8 mouse cellular contexts compared by ENCODE assay signal in the genomic region with DNA sequence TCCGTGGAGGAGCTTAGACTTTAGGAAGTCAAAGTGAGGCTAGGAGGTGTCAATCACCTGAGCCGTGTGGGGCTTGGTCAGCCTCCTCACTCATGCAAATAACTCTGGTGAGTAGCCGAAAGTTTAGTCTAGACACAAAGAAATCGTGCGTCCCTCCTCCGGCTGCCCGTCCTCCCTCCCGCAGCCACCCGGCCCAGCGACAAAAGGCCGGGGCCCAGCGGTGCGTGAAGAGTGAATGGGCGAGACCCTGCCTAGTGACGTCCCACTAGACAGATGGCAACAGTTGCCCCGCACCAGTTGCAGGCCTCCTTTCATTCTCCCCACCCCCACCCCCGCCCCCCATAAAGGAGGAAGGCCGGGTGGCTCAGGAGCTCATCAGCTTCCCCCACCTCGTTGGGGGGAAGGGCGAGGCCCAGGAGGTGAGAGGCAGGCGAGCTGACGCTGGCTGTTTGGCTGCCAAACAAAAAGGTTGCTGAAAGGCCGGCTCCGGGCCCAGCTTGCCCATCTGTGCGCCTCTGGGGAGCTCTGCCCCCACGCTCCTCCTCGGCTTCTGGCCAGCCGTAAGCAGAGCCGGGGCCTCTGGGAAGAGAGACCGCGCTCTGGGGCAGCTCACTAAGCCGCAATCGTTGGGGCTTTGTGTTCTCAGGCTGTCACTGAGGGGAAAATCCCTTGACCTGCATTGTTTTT. TPM values are rescaled to one million over a fixed set of nuclear protein-coding genes. Genes with fewer than 3 reads are reported as not detected.
DNase-seq lines count a peak whose midpoint lies in the region; ATAC-seq and TF ChIP-seq lines count a peak whose summit lies in the region.

No protein-coding gene starts in this region.

- 1% methylated on average over 33 of the region's 33 CpGs for WGBS in bone marrow, adult 2 months
- 2% methylated on average over 33 of the region's 33 CpGs for WGBS in forebrain, embryonic 15.5 days
- WGBS in hindbrain, embryonic 14.5 days = 0% methylated on average over 33 of the region's 33 CpGs

- peak overlapping the region; percentile 63 for H3K9ac ChIP-seq in ES-Bruce4 (ENCODE audit: low read depth, poor library complexity, severe bottlenecking)
- H3K9ac ChIP-seq in forebrain, embryonic 15.5 days (replicated peaks) = 0 out of 2 replicates have a peak overlapping the region, but pooled peaks have one; percentile 17
- peak overlapping the region; percentile 42 for H3K9ac ChIP-seq in hindbrain, embryonic 14.5 days

- peak overlapping the region; percentile 84 for H3K27ac ChIP-seq in ES-Bruce4 (ENCODE audit: insufficient read depth, low read length)
- peak overlapping the region; percentile 100 for H3K27ac ChIP-seq in bone marrow, adult 2 months (ENCODE audit: control insufficient read depth, insufficient read depth, low read depth, low read length, poor library complexity)
- peak overlapping the region; percentile 98 for H3K27ac ChIP-seq in forebrain, embryonic 15.5 days (replicated peaks)
- peak overlapping the region; percentile 97 for H3K27ac ChIP-seq in hindbrain, embryonic 14.5 days

- no peaks in the 10 kb centered on the region for H3K27me3 ChIP-seq in ES-Bruce4 (ENCODE audit: control insufficient read depth, insufficient read depth, low read length, poor library complexity, severe bottlenecking)
- no peaks in the 10 kb centered on the region for H3K27me3 ChIP-seq in forebrain, embryonic 15.5 days
- no peaks in the 10 kb centered on the region for H3K27me3 ChIP-seq in hindbrain, embryonic 14.5 days (ENCODE audit: control insufficient read depth, insufficient read depth, low read length)

- TF ChIP-seq CTCF in ES-Bruce4 (IDR thresholded peaks at IDR 0.05; ENCODE audit: low read depth, low read length) = no peak
- TF ChIP-seq CTCF in bone marrow, adult 2 months (IDR thresholded peaks at IDR 0.05; ENCODE audit: control insufficient read depth, insufficient read depth, low read length) = no peak

- peak; percentile 76 for DNase-seq in hindbrain, embryonic 14.5 days (ENCODE audit: low spot score)
- peak; percentile 45 to 52 for DNase-seq in left cerebral cortex, postnatal 36 days (ENCODE audit: low spot score in 2 of 2)
- DNase-seq in mesoderm, embryonic 11.5 days (ENCODE audit: low read depth, low spot score) = peak; percentile 86
- DNase-seq in right cerebral cortex, postnatal 25 days = peak; percentile 59
- peak; percentile 60 for DNase-seq in yolk sac, embryonic 10.5 days (ENCODE audit: low spot score)

- H3K4me1 ChIP-seq in ES-Bruce4 (ENCODE audit: control insufficient read depth, insufficient read depth, low read length) = peaks cover 8% of the 10 kb centered on the region
- H3K4me1 ChIP-seq in bone marrow, adult 2 months (ENCODE audit: control insufficient read depth, insufficient read depth, low read length) = peaks cover 18% of the 10 kb centered on the region
- H3K4me1 ChIP-seq in forebrain, embryonic 15.5 days = peaks cover 67% of the 10 kb centered on the region
- peaks cover 74% of the 10 kb centered on the region for H3K4me1 ChIP-seq in hindbrain, embryonic 14.5 days (replicated peaks; ENCODE audit: control insufficient read depth, insufficient read depth, low read length)

- ATAC-seq in forebrain, embryonic 15.5 days (replicated peaks) = peak; percentile 78
- ATAC-seq in hindbrain, embryonic 14.5 days (ENCODE audit: low FRiP score) = peak; percentile 74

- peak; percentile 63; the same call in 1 of the 2 replicates for TF ChIP-seq EP300 in ES-Bruce4 (IDR thresholded peaks at IDR 0.05; ENCODE audit: insufficient read depth, low read depth, low read length)

- peak overlapping the region; percentile 36 for H3K4me2 ChIP-seq in forebrain, embryonic 15.5 days (replicated peaks)
- peak overlapping the region; percentile 46 for H3K4me2 ChIP-seq in hindbrain, embryonic 14.5 days (replicated peaks)

- no peaks in the 10 kb centered on the region for H3K9me3 ChIP-seq in ES-Bruce4 (replicated peaks; ENCODE audit: control insufficient read depth, insufficient read depth, low read length, poor library complexity, severe bottlenecking)
- no peaks in the 10 kb centered on the region for H3K9me3 ChIP-seq in forebrain, embryonic 15.5 days
- H3K9me3 ChIP-seq in hindbrain, embryonic 14.5 days (ENCODE audit: control insufficient read depth, low read length) = no peaks in the 10 kb centered on the region

- H3K4me3 ChIP-seq in ES-Bruce4 (ENCODE audit: low read depth, low read length) = peak overlapping the region; percentile 6
- H3K4me3 ChIP-seq in bone marrow, adult 2 months (replicated peaks; ENCODE audit: control insufficient read depth, low read depth, low read length) = peak overlapping the region; percentile 46
- H3K4me3 ChIP-seq in forebrain, embryonic 15.5 days = peak overlapping the region; percentile 16
- no peak overlapping the region for H3K4me3 ChIP-seq in hindbrain, embryonic 14.5 days (replicated peaks; ENCODE audit: low read length)

- intact Hi-C loops in left cerebral cortex, postnatal 36 days (cut with DNase I) = loop anchor here (2.0 kb wide), 1 partner anchor 16 kb away; the partner anchor contains the start of gene Btg2

- H3K36me3 ChIP-seq in ES-Bruce4 (ENCODE audit: control insufficient read depth, insufficient read depth, low read length, poor library complexity, severe bottlenecking) = no peaks in the 10 kb centered on the region
- H3K36me3 ChIP-seq in forebrain, embryonic 15.5 days = no peaks in the 10 kb centered on the region
- no peaks in the 10 kb centered on the region for H3K36me3 ChIP-seq in hindbrain, embryonic 14.5 days (replicated peaks; ENCODE audit: control insufficient read depth, insufficient read depth)

- no peak for TF ChIP-seq POLR2A in ES-Bruce4 (IDR thresholded peaks at IDR 0.05; ENCODE audit: insufficient read depth, low read length)
- TF ChIP-seq POLR2A in bone marrow, adult 2 months (IDR thresholded peaks at IDR 0.05; ENCODE audit: borderline replicate concordance, control insufficient read depth, low read depth, low read length) = no peak; the same call in 1 of the 2 replicates

RNA-seq across cellular contexts. Expression of gene Btg2, which starts 15.7 kb away (rescaled TPM):
- 109 and 112 TPM in 2 replicates for polyA plus RNA-seq in ES-Bruce4 (2011; ENCODE audit: insufficient read depth, insufficient read length, low read depth, missing spikeins)
- 79.9 and 89.5 TPM in 2 replicates for polyA plus RNA-seq in bone marrow, adult 2 months (2011; ENCODE audit: insufficient read depth, insufficient read length, low replicate concordance, missing spikeins)
- polyA plus RNA-seq in forebrain, embryonic 15.5 days (2015; fragmentation: Nextera tagmentation; extraction: Ambion mirVana) = 69.4 and 76.8 TPM in 2 replicates
- 26.3 and 29.0 TPM in 2 replicates for polyA plus RNA-seq in hindbrain, embryonic 14.5 days (2014; fragmentation: Nextera tagmentation; extraction: Ambion mirVana)
- total RNA-seq in left cerebral cortex, postnatal 36 days (2021) = 10 to 100 TPM; 12.4 to 44.2 TPM

RNA-seq across cellular contexts. Expression of gene Fmod, which starts 26.2 kb away (rescaled TPM):
- polyA plus RNA-seq in ES-Bruce4 (2011; ENCODE audit: insufficient read depth, insufficient read length, low read depth, missing spikeins) = not detected in 2 replicates
- 0.31 TPM in 1 of 2 replicates, not detected in the other for polyA plus RNA-seq in bone marrow, adult 2 months (2011; ENCODE audit: insufficient read depth, insufficient read length, low replicate concordance, missing spikeins)
- 4.2 and 6.4 TPM in 2 replicates for polyA plus RNA-seq in forebrain, embryonic 15.5 days (2015; fragmentation: Nextera tagmentation; extraction: Ambion mirVana)
- 5.3 and 6.2 TPM in 2 replicates for polyA plus RNA-seq in hindbrain, embryonic 14.5 days (2014; fragmentation: Nextera tagmentation; extraction: Ambion mirVana)
- total RNA-seq in left cerebral cortex, postnatal 36 days (2021) = 10 to 100 TPM; 12.7 to 22.2 TPM

RNA-seq across cellular contexts. Expression of gene Chit1, which starts 47.8 kb away (rescaled TPM):
- not detected in 2 replicates for polyA plus RNA-seq in ES-Bruce4 (2011; ENCODE audit: insufficient read depth, insufficient read length, low read depth, missing spikeins)
- polyA plus RNA-seq in bone marrow, adult 2 months (2011; ENCODE audit: insufficient read depth, insufficient read length, low replicate concordance, missing spikeins) = not detected in 2 replicates
- 0.17 and 0.24 TPM in 2 replicates for polyA plus RNA-seq in forebrain, embryonic 15.5 days (2015; fragmentation: Nextera tagmentation; extraction: Ambion mirVana)
- polyA plus RNA-seq in hindbrain, embryonic 14.5 days (2014; fragmentation: Nextera tagmentation; extraction: Ambion mirVana) = 0.20 and 0.23 TPM in 2 replicates
- under 1 TPM; 0.23 to 0.30 TPM for total RNA-seq in left cerebral cortex, postnatal 36 days (2021)
